Mouse (Mus musculus): ENCODE data around the gene Cd70. TPM values are rescaled to one million over a fixed set of nuclear protein-coding genes. Genes with fewer than 3 reads are reported as not detected.

Cd70 gene
- polyA plus RNA-seq, 1 experiment from 2014 or later: not detected

GRCm38 (mm10) chr17:57180363-57180762 lies 30.8 kb upstream of the Cd70 start:
- H3K4me3 ChIP-seq (ENCODE audit: low read depth, low read length): no peak overlapping the region
- no peaks in the 10 kb centered on the region for H3K9me3 ChIP-seq (replicated peaks; ENCODE audit: control insufficient read depth, low read length)
- WGBS (ENCODE audit: insufficient replicate concordance): 32% methylated on average over 8 of the region's 8 CpGs
- no peak for ATAC-seq (replicated peaks; ENCODE audit: insufficient number of reproducible peaks, low FRiP score, low TSS enrichment)
- H3K36me3 ChIP-seq (ENCODE audit: control insufficient read depth, insufficient read depth, low read length): no peaks in the 10 kb centered on the region
- H3K4me2 ChIP-seq: no peak overlapping the region
- H3K9ac ChIP-seq (ENCODE audit: low read depth, low read length): no peak overlapping the region
- H3K27ac ChIP-seq (ENCODE audit: low read depth, low read length): no peak overlapping the region
- 0 out of 2 replicates have a peak, but pooled peaks cover 2% of the 10 kb centered on the region for H3K27me3 ChIP-seq (ENCODE audit: control insufficient read depth, insufficient read depth, low read length)
- no peaks in the 10 kb centered on the region for H3K4me1 ChIP-seq (ENCODE audit: control insufficient read depth, insufficient read depth, low read length)

GRCm38 (mm10) chr17:57173351-57173750 lies 23.8 kb upstream of the Cd70 start:
- Histone ChIP-seq H3K27ac (ENCODE audit: low read depth, low read length) (no peak overlapping the region), H3K27me3 (ENCODE audit: control insufficient read depth, insufficient read depth, low read length) (0 out of 2 replicates have a peak, but pooled peaks cover 2% of the 10 kb centered on the region), H3K4me3 (ENCODE audit: low read depth, low read length) (no peak overlapping the region), H3K4me1 (ENCODE audit: control insufficient read depth, insufficient read depth, low read length) (no peaks in the 10 kb centered on the region), H3K36me3 (ENCODE audit: control insufficient read depth, insufficient read depth, low read length) (no peaks in the 10 kb centered on the region), H3K9ac (ENCODE audit: low read depth, low read length) (no peak overlapping the region), H3K4me2 (no peak overlapping the region), H3K9me3 (replicated peaks; ENCODE audit: control insufficient read depth, low read length) (no peaks in the 10 kb centered on the region; the same call in 1 of the 2 replicates)
- WGBS (ENCODE audit: insufficient replicate concordance): 50% methylated on average over 4 of the region's 4 CpGs
- ATAC-seq (replicated peaks; ENCODE audit: insufficient number of reproducible peaks, low FRiP score, low TSS enrichment): no peak

DNA sequence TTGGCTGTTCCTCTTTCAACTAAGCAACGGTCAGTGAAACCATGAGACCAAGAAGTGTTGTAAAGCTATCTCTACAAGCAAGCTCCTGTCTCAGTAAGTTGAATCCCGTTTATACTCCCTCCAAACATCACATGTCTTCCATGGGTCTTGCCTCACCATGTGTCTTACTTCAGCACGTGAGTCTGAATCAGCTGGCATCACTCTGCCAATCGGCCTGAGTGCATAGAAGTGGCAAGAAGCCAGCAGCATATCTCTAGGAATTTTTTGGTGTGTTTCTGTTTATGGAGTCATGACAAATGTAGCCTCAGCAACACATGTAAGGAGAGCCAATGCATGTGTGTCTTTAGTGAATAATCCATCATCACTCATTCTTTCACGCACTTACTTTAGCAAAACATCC lies 22.8 kb upstream of the Cd70 start:
- WGBS (ENCODE audit: insufficient replicate concordance): 66% methylated on average over 5 of the region's 5 CpGs
- H3K9ac ChIP-seq (ENCODE audit: low read depth, low read length): no peak overlapping the region
- 0 out of 2 replicates have a peak, but pooled peaks cover 2% of the 10 kb centered on the region for H3K27me3 ChIP-seq (ENCODE audit: control insufficient read depth, insufficient read depth, low read length)
- H3K27ac ChIP-seq (ENCODE audit: low read depth, low read length): no peak overlapping the region
- no peaks in the 10 kb centered on the region; the same call in 1 of the 2 replicates for H3K9me3 ChIP-seq (replicated peaks; ENCODE audit: control insufficient read depth, low read length)
- no peak overlapping the region for H3K4me3 ChIP-seq (ENCODE audit: low read depth, low read length)
- no peak overlapping the region for H3K4me2 ChIP-seq
- no peaks in the 10 kb centered on the region for H3K4me1 ChIP-seq (ENCODE audit: control insufficient read depth, insufficient read depth, low read length)
- no peaks in the 10 kb centered on the region for H3K36me3 ChIP-seq (ENCODE audit: control insufficient read depth, insufficient read depth, low read length)
- ATAC-seq (replicated peaks; ENCODE audit: insufficient number of reproducible peaks, low FRiP score, low TSS enrichment): no peak

DNA sequence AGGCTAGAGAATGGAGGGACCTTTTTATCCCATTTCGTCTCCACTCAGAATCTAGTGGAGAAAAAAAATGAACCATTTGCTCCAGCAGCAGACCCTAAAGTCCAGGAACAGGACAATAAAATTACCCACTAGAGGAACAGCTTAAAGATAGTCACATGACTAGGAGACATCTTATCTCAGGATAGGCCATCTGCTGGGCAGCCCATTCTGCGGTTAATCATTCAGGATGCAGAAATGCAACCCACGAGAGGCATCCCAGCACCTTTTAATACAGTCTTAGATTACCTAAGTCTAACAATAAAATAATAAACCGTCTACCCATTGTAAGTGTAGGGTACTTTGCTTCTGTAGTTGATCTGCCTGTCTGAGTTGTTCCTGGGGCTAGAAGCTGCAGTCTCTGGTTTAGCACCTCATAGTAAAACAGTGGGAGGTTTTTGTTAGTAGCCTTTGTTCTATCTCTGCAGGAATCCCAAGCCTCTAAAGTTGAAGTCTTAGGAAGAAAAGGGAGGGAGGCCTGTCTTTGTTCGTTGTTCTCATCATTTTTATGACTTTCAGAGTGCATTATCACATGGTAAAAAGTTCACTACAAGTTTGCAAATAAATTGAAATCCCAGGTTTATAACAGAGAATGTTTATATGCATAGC lies 21.2 kb upstream of the Cd70 start:
- Histone ChIP-seq H3K9me3 (replicated peaks; ENCODE audit: control insufficient read depth, low read length) (no peaks in the 10 kb centered on the region; the same call in 1 of the 2 replicates), H3K4me1 (ENCODE audit: control insufficient read depth, insufficient read depth, low read length) (no peaks in the 10 kb centered on the region), H3K9ac (ENCODE audit: low read depth, low read length) (no peak overlapping the region), H3K27ac (ENCODE audit: low read depth, low read length) (no peak overlapping the region), H3K36me3 (ENCODE audit: control insufficient read depth, insufficient read depth, low read length) (no peaks in the 10 kb centered on the region), H3K4me2 (no peak overlapping the region), H3K4me3 (ENCODE audit: low read depth, low read length) (no peak overlapping the region), H3K27me3 (ENCODE audit: control insufficient read depth, insufficient read depth, low read length) (no peaks in the 10 kb centered on the region)
- WGBS (ENCODE audit: insufficient replicate concordance): 46% methylated on average over 5 of the region's 5 CpGs
- ATAC-seq (replicated peaks; ENCODE audit: insufficient number of reproducible peaks, low FRiP score, low TSS enrichment): no peak

DNA sequence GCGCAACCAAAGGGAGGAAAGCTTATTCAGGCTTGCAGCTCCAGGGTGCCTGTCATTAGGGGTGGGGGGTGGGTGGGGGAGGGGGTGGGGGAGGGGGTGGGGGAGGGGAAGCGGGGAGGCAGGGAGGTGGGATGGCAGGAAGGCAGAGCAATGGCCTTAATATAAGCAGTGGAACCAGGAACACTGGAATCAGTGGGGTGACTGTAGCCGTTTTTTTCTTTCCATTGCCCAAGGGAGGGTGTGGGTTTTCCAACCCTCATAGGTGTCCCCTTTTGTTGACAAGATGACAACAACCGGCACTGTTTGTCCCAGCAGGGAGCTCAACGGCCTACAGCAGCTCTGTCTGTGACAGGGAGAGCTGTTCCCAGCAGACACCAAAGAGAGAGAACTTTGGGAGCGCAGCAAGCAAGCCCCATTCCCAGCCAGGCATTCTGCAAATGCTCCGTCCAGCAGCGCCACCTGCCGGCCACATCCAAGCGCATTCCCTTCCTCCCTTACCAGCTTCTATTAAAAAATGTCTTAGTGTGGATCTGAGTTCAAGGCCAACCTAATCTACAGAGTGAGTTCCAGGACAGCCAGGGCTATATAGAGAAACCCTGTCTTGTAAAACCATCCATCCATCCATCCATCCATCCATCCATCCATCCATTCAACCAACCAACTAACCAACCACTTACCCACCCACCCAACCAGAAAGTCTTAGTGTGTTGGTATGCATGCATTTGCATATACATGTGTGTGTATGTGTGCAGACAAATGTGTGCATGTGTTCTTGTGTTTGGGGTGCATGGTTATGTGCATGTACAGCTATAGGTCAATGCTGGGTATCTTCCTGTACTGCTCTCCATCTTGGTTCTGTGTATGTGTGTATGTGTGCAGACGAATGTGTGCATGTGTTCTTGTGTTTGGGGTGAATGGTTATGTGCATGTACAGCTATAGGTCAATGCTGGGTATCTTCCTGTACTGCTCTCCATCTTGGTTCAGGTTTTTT lies 17.5 kb upstream of the Cd70 start:
- no peak overlapping the region for H3K9ac ChIP-seq (ENCODE audit: low read depth, low read length)
- 0 out of 2 replicates have a peak, but pooled peaks have one; percentile 55 for ATAC-seq (replicated peaks; ENCODE audit: insufficient number of reproducible peaks, low FRiP score, low TSS enrichment)
- 14% methylated on average over 11 of the region's 11 CpGs for WGBS (ENCODE audit: insufficient replicate concordance)
- H3K4me3 ChIP-seq (ENCODE audit: low read depth, low read length): no peak overlapping the region
- H3K36me3 ChIP-seq (ENCODE audit: control insufficient read depth, insufficient read depth, low read length): no peaks in the 10 kb centered on the region
- H3K4me2 ChIP-seq: peak overlapping the region; percentile 51; the same call in 1 of the 2 replicates
- no peaks in the 10 kb centered on the region for H3K27me3 ChIP-seq (ENCODE audit: control insufficient read depth, insufficient read depth, low read length)
- H3K9me3 ChIP-seq (replicated peaks; ENCODE audit: control insufficient read depth, low read length): no peaks in the 10 kb centered on the region; the same call in 1 of the 2 replicates
- H3K27ac ChIP-seq (ENCODE audit: low read depth, low read length): no peak overlapping the region
- no peaks in the 10 kb centered on the region for H3K4me1 ChIP-seq (ENCODE audit: control insufficient read depth, insufficient read depth, low read length)

DNA sequence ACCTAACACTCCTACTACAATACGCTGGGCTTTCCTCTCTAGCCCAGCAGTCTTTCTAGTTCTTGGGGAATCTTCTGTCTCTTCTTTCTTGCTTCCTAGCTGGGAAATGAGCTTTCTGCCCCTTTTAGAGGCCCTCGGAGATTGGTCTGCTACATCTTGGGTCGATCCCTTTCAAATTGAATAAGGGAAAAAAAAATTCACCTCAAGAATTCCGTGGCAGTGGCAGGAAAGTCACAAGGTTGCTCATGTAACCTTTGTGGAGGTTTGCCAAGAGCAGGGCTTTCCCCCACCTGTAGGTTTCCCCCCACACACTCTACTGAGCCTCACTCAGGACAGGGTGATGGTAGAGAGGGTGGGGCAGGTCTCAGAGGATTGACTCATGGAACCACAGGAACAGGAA lies 4.2 kb upstream of the Cd70 start:
- Histone ChIP-seq H3K27me3 (ENCODE audit: control insufficient read depth, insufficient read depth, low read length) (peaks cover 19% of the 10 kb centered on the region), H3K27ac (ENCODE audit: low read depth, low read length) (no peak overlapping the region), H3K9ac (ENCODE audit: low read depth, low read length) (no peak overlapping the region), H3K4me2 (no peak overlapping the region), H3K4me1 (ENCODE audit: control insufficient read depth, insufficient read depth, low read length) (no peaks in the 10 kb centered on the region), H3K9me3 (replicated peaks; ENCODE audit: control insufficient read depth, low read length) (no peaks in the 10 kb centered on the region), H3K36me3 (ENCODE audit: control insufficient read depth, insufficient read depth, low read length) (no peaks in the 10 kb centered on the region), H3K4me3 (ENCODE audit: low read depth, low read length) (no peak overlapping the region)
- WGBS (ENCODE audit: insufficient replicate concordance): 75% methylated on average over 4 of the region's 4 CpGs
- ATAC-seq (replicated peaks; ENCODE audit: insufficient number of reproducible peaks, low FRiP score, low TSS enrichment): no peak

- no peak overlapping the region for H3K4me2 ChIP-seq
- H3K36me3 ChIP-seq (ENCODE audit: control insufficient read depth, insufficient read depth, low read length): no peaks in the 10 kb centered on the region
- H3K4me1 ChIP-seq (ENCODE audit: control insufficient read depth, insufficient read depth, low read length): no peaks in the 10 kb centered on the region
- peaks cover 27% of the 10 kb centered on the region for H3K27me3 ChIP-seq (ENCODE audit: control insufficient read depth, insufficient read depth, low read length)
- H3K4me3 ChIP-seq (ENCODE audit: low read depth, low read length): no peak overlapping the region
- no peaks in the 10 kb centered on the region for H3K9me3 ChIP-seq (replicated peaks; ENCODE audit: control insufficient read depth, low read length)
- no peak for ATAC-seq (replicated peaks; ENCODE audit: insufficient number of reproducible peaks, low FRiP score, low TSS enrichment)
- H3K27ac ChIP-seq (ENCODE audit: low read depth, low read length): no peak overlapping the region
- no peak overlapping the region for H3K9ac ChIP-seq (ENCODE audit: low read depth, low read length)
- 84% methylated on average over 6 of the region's 6 CpGs for WGBS (ENCODE audit: insufficient replicate concordance)
Observed at GRCm38 (mm10) chr17:57153006-57153405, 3.4 kb upstream of the Cd70 start.

DNA sequence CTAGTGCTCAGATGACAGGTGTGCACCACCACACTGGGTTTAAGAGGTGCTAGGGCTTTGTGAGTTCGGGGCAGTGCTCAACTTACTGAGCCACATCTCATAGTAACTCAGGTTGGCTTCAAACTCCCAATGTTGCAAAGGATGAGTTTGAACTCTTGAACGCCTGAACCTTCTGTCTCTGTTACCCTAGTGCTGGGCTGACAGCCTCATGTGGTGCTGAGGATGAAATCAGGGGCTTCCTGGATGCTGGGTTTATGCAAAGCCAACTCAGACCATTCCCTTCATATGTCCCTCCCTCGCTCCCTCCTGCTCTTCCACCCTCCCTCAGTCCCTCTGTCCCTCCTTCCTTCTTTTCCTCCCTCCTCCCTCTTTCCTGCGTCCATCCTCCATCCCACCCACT lies 1.2 kb downstream of the Cd70 start:
- Histone ChIP-seq H3K9me3 (replicated peaks; ENCODE audit: control insufficient read depth, low read length) (no peaks in the 10 kb centered on the region), H3K27ac (ENCODE audit: low read depth, low read length) (no peak overlapping the region), H3K4me3 (ENCODE audit: low read depth, low read length) (no peak overlapping the region), H3K36me3 (ENCODE audit: control insufficient read depth, insufficient read depth, low read length) (no peaks in the 10 kb centered on the region), H3K9ac (ENCODE audit: low read depth, low read length) (no peak overlapping the region), H3K27me3 (ENCODE audit: control insufficient read depth, insufficient read depth, low read length) (peaks cover 41% of the 10 kb centered on the region), H3K4me2 (no peak overlapping the region), H3K4me1 (ENCODE audit: control insufficient read depth, insufficient read depth, low read length) (no peaks in the 10 kb centered on the region)
- 53% methylated on average over 4 of the region's 4 CpGs for WGBS (ENCODE audit: insufficient replicate concordance)
- no peak for ATAC-seq (replicated peaks; ENCODE audit: insufficient number of reproducible peaks, low FRiP score, low TSS enrichment)
